Mouse (Mus musculus): ENCODE measurements around the gene Aptx. TPM values are rescaled to one million over a fixed set of nuclear protein-coding genes. Genes with fewer than 3 reads are reported as not detected.
A peak's percentile ranks its signal among the peaks of the same experiment; 100 is the strongest.

The Aptx gene
- total RNA-seq (2021): 10 to 100 TPM; 34.9 to 36.8 TPM

DNA sequence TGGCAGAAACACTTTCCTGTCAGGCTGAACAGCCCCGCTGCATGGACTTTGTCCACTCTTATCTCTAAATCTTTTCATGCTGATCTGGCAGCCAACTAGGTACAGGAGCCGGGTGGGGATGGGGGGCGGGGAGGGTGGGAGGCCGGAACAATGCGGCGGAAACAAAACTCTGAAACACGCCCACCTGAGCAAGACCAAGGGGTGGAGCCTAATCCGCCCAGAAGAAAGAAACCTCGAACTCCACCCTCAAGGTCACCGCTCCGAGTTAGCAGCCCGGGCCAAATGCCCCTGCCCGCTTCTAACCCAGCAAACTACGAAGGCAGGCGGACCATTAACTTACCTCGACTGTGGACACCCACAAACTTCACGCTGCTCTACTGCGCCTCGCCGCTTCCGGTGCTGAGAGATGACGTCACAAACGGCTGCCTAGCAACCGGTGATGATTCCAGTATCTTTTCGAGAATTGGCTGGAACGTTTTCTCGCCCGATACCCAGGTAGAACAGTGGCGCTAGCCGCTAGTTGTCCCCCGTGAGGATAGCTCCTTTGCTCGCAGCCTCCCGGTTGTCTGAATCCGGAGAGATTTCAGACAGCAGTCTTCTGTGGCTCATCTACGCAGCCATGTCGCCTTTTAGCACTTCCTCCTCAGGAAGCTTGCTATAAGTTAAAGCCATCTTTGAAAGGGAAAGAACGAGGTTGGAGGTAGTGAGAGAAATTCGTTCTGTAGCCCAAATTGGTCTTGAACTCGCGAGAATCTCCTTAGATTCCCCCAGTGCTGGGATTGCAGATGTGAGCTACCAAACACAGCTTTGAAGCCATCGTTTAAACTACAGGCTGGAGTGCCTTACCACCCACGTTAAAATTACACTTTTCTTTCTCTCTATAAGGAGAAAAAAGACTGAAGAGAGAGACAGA, at the start of gene Aptx:
Gene Aptx, minus strand, starts transcription at position 398 of the 913 bp plus-strand sequence.
- intact Hi-C loops (cut with DNase I): no loop called here

DNA sequence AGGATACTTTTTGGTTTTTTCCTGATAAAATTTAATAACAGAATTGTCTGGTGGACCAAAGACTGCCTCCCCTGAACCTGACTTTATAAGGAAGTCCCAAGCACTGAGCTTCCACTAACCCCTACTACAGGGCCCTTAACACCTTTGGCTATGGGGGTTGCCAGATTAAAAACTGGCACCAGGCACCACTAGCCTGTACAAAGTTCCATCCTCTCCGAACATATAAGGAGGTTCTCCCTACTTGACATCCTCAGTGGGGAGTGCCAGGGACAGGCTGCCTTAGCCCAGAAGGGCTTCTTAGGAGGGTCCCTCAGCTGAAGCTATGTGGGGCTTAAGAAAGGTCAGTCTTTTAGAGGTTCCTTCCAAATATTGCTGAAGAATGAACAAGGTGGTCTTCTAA, 32.4 kb upstream of the Aptx start:
- intact Hi-C loops (cut with DNase I): no loop called here

More for the DNA sequence above, at the start of gene Aptx:
- peak; percentile 94 for DNase-seq

DNA sequence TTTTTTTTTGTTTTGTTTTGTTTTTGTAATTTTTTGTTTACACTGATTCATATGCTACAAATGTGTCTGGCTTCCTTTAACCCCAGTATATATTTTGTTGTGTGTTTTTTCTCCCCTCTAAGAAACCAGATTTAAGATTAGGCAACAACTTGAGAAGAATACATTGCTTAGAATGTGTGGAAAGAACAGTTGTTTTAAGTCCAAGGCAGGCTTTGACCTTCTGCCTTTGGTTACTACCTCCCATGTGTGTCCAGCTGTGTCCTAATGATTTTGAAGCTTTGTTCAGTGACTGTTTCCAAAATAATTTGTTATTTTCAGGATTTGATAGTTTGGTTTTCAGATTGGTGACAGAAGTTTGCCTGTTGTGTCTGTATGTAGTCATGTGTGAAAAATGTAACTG, 28.3 kb upstream of the Aptx start:
- intact Hi-C loops (cut with DNase I): no loop called here

More for the DNA sequence above, 32.4 kb upstream of the Aptx start:
- no peak for DNase-seq

DNA sequence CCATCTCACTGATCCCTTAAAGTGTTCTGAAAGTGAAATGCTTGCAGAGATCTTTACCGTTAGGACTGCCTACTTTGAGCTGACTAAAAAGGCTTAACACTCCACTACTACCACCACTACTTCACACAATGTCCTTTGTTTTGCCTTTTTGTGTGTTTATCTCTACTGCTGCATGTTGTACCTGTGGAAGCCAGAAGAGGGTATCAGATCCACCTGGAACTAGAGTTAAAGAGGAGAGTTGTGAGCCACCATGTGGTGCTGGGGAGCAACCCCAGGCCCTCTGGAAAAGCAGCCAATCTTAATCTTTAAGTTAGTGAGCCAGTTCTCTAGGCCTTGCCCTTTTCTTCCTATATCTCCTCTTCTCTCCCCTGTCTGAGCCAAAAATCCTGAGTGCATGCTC, 24.3 kb upstream of the Aptx start:
- intact Hi-C loops (cut with DNase I): loop anchor here (2.0 kb wide), 1 partner anchor 14 kb away; no protein-coding TSS in a partner anchor
- no peak for DNase-seq

More for the DNA sequence above, 28.3 kb upstream of the Aptx start:
- DNase-seq: no peak

DNA sequence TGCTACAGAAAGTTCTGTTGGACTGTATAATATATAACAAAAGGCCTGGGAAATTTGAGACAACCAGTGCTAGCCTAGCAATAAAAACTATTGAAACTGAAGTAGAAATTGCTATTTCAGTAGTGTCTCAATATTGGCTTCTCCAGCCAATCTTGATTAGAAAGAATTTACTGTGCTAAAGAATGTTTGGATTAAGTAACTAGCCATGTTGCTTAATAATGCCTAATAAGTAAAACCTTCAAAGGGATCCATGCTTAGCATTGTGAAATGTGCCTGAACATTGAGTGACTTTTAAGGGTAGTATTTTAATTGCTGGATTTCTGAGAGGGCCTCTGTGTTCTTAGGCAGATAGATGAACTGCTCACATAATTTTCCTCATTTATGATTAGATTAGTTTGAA, 22.6 kb upstream of the Aptx start:
- DNase-seq: no peak
- intact Hi-C loops (cut with DNase I): no loop called here

DNA sequence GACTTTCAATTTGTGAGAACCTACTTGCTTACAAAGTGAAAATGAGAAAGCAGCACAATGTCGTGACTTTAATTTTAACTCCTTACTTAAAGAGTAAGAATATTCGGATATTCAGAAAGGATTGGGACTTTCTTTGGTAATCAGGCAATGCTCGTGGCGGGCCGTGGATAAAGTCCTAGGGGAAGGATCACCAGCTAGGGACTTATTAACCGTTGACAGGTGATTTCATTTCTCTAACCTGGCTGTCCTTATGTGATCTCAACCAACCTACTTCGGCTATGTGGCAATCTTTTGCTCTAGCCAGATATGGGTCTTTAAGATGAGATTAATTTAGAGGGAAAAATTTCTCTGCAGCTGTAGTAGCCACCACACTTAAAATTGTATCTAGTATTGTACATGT, 22.1 kb upstream of the Aptx start:
- no peak for DNase-seq
- intact Hi-C loops (cut with DNase I): no loop called here

DNA sequence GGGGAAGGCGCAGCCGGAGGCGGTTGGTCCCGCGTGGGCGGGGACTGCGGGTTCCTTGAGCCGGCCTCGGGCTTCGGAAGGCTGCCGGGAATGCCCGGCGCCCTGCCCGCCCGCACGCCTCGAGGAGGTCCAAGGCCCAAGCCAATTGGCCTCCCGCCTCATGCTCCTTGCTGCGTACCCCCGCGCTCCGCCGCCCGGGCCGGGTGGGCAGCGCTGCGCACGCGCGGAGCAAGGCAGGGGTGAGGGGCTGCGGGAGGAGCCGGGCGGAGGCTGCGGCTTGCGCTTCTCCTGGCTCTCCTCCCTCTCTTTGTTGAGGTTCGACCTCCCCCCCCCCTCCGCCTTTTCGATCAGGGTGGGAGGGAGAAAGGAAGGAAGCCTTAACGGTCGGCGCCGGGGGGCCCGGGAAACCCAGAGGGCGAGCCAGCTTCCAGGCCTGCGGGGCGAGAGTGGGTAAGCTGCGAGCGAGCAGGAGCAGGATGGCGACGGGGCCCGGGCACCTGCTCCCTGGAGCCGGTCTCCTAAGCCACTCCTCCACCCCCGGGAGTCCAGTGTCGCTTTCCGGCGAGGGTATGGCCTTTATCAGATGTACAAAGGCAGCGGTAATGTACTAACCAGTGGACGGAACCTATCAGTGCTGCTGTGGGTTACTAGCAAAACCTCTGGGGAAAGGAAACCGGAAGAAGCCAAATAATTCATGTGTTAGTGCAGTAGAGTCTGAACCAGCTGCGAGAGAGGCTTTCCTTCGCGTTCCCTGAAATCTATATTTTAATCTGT, 19.9 kb upstream of the Aptx start:
- intact Hi-C loops (cut with DNase I): no loop called here
- peak; percentile 89 for DNase-seq

DNA sequence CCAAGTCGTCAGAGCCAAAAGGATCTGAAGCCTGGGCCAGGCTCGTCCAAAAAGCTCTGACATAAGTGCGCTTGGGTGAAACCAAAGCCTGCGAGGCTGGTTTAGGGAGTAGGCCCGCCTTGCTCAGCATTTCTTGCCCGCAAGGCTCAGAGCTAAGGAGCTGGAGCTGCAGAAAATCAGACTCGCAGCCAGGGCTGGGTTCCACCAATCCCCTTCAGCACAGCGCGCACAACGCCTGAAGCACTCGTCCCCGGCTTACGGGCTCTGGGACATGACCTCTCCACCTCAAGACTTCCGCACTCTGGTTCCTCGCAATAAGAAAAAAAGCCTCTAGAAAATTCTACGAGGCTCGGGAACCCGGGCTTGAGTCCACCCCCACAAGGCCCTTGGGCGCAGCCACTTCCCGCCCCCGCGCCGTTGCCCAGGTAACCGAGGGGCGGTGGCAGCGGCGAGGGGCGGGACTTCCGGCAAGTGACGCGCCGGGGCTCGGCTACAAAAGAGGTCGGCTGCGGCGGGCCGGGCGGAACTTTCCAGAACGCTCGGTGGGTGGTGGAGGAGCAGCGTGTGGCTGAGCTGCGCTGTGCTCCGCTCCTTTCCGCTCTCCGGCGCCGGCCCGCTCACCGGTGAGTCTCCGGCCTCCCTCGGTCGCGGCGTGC, 19.1 kb upstream of the Aptx start, which contains the start of gene Dnaja1:
Gene Dnaja1, plus strand, starts transcription at position 140 of the 656 bp plus-strand sequence.
- DNase-seq: peak; percentile 98
- intact Hi-C loops (cut with DNase I): no loop called here

DNA sequence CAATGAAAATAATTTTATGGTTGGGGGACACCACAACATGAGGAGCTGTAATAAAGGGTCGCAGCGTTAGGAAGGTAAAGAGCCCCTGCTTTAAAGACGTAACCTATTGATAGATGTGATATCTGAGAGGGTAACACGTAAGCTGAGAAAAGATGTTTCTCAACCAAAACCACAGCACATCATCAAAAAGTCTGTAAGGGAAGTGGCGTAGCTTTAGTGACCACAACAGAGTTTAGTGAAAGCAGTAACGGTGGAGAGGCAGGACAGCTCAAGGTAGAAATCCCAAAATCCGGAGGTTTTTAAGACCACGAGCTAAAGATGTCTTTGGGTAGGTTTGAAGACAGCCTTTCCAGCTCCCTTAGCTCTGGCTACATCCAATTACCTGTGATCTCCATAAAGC, 17.9 kb upstream of the Aptx start:
- DNase-seq: no peak
- intact Hi-C loops (cut with DNase I): no loop called here

DNA sequence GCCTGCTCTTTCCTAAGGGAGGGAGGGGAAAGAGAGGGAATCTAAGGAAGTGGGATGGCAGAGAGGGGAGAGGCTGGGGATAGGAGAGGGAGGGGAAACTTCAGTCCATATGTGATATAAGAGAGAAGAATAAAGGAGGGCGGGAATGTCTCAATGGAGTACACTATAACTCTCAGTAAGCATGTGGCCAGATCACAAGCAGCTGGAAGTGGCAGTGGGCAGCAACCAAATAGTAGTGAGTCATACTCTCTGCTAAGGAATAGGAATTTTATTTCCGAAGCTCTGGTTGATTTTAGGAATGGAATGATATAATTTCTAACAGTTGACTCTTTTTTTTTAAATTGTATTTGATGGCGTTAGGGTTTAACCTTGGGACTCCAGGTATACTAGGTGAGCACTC, 14.1 kb upstream of the Aptx start:
- DNase-seq: no peak
- intact Hi-C loops (cut with DNase I): no loop called here

DNA sequence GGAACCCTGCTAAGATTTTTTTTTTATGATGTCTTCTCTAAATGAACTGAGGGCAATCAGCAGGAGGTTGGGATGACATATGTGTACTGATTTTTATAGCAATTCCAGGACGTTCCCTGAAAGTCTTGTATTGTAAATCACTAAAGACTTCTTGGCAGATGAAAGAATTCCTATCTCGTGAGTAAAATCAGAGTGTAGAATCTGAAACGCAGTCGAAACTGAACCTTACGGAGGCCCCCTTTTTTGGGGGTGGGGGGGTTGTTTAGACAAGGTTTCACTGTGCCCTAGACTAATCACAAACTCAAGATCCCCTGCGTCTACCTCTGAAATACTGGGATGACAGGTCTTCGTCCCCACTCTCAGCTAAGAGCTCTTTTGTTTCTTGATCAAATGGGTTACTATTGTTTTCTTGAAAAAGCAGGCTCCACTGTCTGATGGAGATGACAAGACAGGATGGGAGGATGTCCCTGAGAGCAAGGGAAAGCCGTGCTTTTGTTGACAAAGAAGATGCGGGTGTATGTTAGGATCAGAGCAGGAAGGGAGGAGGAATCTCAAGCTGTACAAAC, 799 bp upstream of the Aptx start:
- intact Hi-C loops (cut with DNase I): no loop called here
- no peak for DNase-seq

DNA sequence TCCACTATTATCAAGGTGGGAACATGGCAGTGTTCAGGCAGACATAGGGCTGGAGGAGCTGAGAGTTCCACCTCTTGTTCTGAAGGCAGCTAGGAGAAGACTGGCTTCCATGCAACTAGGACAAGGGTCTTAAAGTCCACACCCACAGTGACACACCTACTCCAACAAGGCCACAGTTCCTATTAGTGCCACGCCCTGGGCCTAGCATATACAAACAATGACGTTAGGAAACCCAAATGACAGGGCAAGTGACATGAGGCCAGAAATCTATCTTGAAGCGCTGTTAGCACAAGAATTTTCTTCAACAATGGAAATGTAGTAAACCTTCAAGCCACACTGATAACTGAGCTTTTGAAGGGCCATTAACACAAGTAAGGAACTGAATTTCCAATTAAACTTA, 1.2 kb downstream of the Aptx start:
- DNase-seq: no peak
- intact Hi-C loops (cut with DNase I): no loop called here

DNA sequence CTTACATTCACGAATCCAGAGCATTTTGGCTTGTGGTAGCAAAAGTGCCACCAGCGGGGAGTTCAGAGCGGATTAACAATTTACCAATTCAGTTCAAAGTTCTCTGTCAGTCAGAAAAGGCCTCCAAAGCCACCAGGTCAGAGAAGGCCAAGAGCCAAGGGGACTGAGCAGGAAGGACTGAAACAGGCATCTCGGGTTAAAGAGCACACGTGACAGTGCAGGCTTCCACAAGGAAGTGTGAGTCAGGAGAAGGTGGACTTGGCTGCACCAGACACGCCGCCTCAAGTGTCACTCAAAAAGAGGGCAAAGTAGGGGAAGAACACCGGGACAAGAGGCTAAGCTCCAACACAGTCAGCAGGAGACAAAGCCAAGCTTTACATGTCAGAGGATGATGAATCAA, 2.8 kb downstream of the Aptx start:
- intact Hi-C loops (cut with DNase I): no loop called here
- DNase-seq: no peak

DNA sequence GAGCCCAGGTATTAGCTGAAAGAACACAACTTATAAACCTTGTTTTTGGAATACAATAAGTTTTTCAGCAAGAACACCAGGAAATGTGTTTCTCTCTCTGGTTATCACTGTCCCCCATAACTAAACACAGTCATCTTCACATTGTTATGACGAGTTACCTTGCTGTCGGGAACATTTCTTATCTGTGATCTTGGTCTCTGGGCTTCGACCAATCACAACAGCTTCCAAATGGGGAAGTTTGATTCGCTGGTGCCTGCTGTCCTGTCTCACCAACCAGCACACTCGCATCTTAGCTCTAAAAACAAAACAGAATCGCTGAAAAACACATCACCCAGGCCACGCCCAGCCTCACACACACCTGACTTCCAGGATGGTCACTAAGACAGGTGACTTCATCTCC, 5.9 kb downstream of the Aptx start:
- intact Hi-C loops (cut with DNase I): loop anchor here (10.0 kb wide), 1 partner anchor 502 kb away; no protein-coding TSS in a partner anchor
- DNase-seq: no peak

DNA sequence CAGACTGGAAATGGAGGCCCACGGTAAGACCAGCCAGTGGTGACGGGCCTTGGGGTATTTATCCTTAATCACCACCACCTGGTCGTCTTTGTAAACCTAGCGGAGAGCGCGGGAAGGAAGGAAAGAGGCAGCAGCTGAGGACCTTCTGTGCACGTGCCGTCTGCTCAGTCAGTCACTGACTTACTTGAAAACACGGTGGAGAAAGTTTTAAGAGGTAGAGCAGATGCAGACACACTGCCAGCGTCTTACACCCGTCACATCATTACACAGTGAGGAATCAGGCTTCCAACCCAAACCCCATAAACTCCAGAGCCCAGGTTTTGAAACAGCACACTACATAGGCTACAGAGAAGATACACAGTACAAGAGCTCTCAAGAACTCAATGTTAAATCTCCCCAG, 11.9 kb downstream of the Aptx start:
- no peak for DNase-seq
- intact Hi-C loops (cut with DNase I): loop anchor here (10.0 kb wide), 1 partner anchor 496 kb away; no protein-coding TSS in a partner anchor

DNA sequence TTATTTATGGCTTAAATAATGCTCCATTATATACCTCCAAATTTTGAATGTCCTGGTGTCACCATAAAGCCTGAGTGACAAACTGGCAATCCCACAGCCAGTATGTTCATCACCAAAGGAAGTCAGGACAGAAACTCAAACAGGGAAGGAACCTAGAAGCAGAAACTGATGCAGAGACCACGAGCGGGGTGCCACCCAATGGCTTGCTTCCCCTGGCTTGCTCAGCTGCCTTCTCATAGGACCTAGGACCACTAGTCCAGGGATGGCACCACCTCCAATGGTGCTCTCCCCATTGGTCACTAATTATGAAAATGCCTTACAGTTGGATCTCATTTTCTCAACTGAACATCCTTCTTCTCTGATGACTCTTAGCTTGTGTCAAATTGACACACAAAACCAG, 19.7 kb downstream of the Aptx start:
- no peak for DNase-seq
- intact Hi-C loops (cut with DNase I): no loop called here

DNA sequence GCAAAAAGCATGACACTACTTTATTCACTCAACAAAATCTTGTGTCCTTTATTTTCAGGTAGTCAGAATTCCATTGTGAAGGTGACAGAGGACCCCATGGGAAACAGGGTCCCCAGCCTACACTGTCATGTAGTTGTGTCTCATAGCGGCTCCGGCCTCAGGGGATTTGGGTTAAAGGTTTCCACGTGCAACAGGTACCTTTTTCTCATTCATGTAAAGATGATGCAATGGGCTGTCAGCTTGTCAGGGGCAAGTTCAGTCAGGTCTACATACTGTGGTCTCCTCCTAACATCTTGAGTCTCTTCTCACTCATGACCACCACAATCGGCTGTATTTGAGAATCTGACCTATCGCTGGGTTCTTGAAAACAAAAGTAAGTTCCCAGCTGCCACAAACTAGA, 20.6 kb downstream of the Aptx start:
- no peak for DNase-seq
- intact Hi-C loops (cut with DNase I): no loop called here

DNA sequence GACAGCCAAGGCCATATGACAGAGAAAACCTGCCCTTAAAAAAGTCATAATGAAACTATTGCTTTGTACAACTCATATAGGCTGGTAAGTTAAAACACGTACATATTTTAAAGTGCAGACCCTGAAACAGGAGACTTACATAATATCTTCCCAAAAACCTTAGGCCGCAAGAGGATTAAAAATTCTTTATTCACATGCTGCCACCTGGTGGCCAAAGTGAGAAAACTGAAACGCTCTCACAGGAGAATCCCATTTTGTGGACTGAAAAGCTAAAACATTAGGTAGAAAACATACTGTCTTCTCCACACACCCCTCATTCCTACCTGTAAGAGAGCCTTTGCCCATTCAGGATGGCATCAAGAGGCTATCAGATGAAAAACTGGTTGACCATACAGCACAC, 21.1 kb downstream of the Aptx start:
- DNase-seq: peak; percentile 58
- intact Hi-C loops (cut with DNase I): loop anchor here (2.0 kb wide), 1 partner anchor 379 kb away; no protein-coding TSS in a partner anchor

DNA sequence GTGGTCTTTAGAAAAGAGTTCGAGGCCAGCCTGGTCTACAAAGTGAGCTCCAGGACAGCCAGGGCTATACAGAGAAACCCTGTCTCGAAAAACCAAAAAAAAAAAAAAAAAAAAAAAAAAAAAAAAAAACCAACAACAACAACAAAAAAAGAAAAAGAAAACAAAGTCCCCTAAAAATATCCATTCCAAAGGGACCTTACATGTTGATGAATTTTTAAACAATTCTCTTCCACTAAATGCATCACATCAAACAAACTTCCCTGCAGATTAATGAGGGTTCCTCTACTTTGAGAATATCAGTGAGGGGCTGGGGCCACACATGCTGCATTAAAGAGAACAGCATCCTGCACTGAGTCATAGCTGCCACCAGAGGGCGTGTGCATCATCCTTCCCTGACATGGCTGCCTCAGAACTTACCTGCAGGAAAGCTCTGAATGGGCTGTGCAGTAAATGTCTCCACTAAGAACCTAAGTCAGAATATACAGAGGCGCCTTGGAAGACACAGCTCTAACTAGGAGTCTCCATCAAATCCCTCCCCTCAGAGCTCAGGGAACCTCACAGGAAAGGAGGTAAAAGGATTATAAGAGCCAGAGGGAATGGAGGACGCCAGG, 22.6 kb downstream of the Aptx start:
- DNase-seq: no peak
- intact Hi-C loops (cut with DNase I): loop anchor here (2.0 kb wide), 1 partner anchor 378 kb away; no protein-coding TSS in a partner anchor

DNA sequence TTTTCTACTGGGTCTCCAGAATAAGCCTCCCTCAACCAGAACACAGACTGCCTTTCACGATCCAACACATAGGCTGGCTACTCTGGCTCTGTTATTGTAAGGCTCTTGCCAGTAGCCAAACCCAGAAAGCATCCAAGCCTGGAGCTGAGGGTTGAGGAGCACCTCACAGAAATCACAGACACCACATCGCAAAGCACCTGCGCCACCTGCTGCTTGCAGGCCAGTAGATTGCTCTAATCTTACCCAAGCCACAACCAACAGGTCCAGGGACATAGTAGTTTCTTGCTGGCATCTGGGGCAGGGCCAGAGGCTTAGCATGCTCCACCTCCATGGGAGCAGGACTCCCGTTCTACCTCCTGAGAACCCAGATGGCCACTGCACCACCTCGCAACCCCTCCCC, 25.9 kb downstream of the Aptx start:
- peak; percentile 32 for DNase-seq
- intact Hi-C loops (cut with DNase I): no loop called here

All from left cerebral cortex, postnatal 4 days (tissue).